Mouse (Mus musculus) hindbrain, embryonic 13.5 days (tissue): ENCODE data around the gene Snx21. TPM values are rescaled to one million over a fixed set of nuclear protein-coding genes. Genes with fewer than 3 reads are reported as not detected.
A peak's percentile ranks its signal among the peaks of the same experiment; 100 is the strongest.

Source experiments
- ATAC-seq: fragments of 200-750 bp; cut with Nextera tagmentation; 2 replicates; pipeline ENCODE4 v1.8.0; 2017; ENCODE audit warnings: moderate TSS enrichment; ENCODE audit not compliant: low FRiP score
- H3K27ac ChIP-seq: fragments of 300-500 bp; sonication (generic); 2 replicates; pipeline ENCODE4 v1.5.1; 2015; ENCODE audit warnings: inconsistent platforms, mild to moderate bottlenecking, moderate library complexity
- H3K27me3 ChIP-seq: fragments of 300-500 bp; sonication (generic); 2 replicates; pipeline ENCODE4 v1.6.1; 2015; ENCODE audit warnings: mild to moderate bottlenecking, inconsistent platforms
- H3K36me3 ChIP-seq: fragments of 300-500 bp; sonication (generic); 2 replicates; pipeline ENCODE4 v1.6.1; 2015; ENCODE audit warnings: mild to moderate bottlenecking, inconsistent platforms
- H3K4me1 ChIP-seq: fragments of 300-500 bp; sonication (generic); replicated peaks from 2 replicates; pipeline ENCODE4 v1.6.1; 2015; ENCODE audit warnings: inconsistent platforms
- H3K4me2 ChIP-seq: fragments of 300-500 bp; sonication (generic); 2 replicates; pipeline ENCODE4 v1.6.1; 2015; ENCODE audit warnings: inconsistent platforms, mild to moderate bottlenecking, moderate library complexity
- H3K4me3 ChIP-seq: fragments of 300-500 bp; sonication (generic); 2 replicates; pipeline ENCODE4 v1.5.1; 2015; ENCODE audit warnings: mild to moderate bottlenecking, inconsistent platforms
- H3K9ac ChIP-seq: fragments of 300-500 bp; sonication (generic); 2 replicates; pipeline ENCODE4 v1.6.1; 2015; ENCODE audit warnings: mild to moderate bottlenecking, inconsistent platforms
- H3K9me3 ChIP-seq: fragments of 300-500 bp; sonication (generic); 2 replicates; pipeline ENCODE4 v1.6.1; 2016; ENCODE audit warnings: inconsistent platforms
- whole genome bisulfite sequencing: fragments of 180-500 bp; shearing (Covaris S2); methylation state at CpG from one replicate; pipeline ENCODE4 v1.1.7; 2015; 5-methylcytosine and 5-hydroxymethylcytosine counted together
- polyA plus RNA-seq: library from polyadenylated mRNA; unstranded; fragments of >200 nt; fragmentation: Nextera tagmentation; extraction: Ambion mirVana; gene quantifications from 2 replicates; pipeline ENCODE4 v1.2.1, GENCODE M21; 2015

Snx21 gene
- polyA plus RNA-seq, 1 experiment from 2014 or later = 21.0 TPM

GRCm38 (mm10) chr2:164834531-164834930, 48.9 kb downstream of the Snx21 start:
- peaks cover 32% of the 10 kb centered on the region for H3K36me3 ChIP-seq
- WGBS = 50% methylated on average over 8 of the region's 8 CpGs
- no peaks in the 10 kb centered on the region for H3K27me3 ChIP-seq
- H3K9me3 ChIP-seq = no peaks in the 10 kb centered on the region
- no peak overlapping the region; the same call in 1 of the 2 replicates for H3K27ac ChIP-seq
- no peak for ATAC-seq
- peak overlapping the region; percentile 83 for H3K9ac ChIP-seq
- H3K4me1 ChIP-seq = peaks cover 27% of the 10 kb centered on the region
- H3K4me3 ChIP-seq = peak overlapping the region; percentile 69
- H3K4me2 ChIP-seq = peak overlapping the region; percentile 98

GRCm38 (mm10) chr2:164835164-164835563, 49.5 kb downstream of the Snx21 start:
- no peak for ATAC-seq
- Histone ChIP-seq H3K4me1 (peaks cover 27% of the 10 kb centered on the region), H3K9me3 (no peaks in the 10 kb centered on the region), H3K4me3 (peak overlapping the region; percentile 69; the same call in 1 of the 2 replicates), H3K4me2 (peak overlapping the region; percentile 98), H3K36me3 (peaks cover 38% of the 10 kb centered on the region), H3K27ac (no peak overlapping the region), H3K9ac (no peak overlapping the region), H3K27me3 (no peaks in the 10 kb centered on the region)
- 100% methylated on average over 4 of the region's 4 CpGs for WGBS

Other genes with a start within 250 kb of the Snx21 start
- gene Wfdc2, start 223.4 kb upstream of the Snx21 start, polyA plus RNA-seq = 4.5 and 5.5 TPM in 2 replicates
- not detected in 2 replicates for gene Spint3, start 212.4 kb upstream of the Snx21 start, polyA plus RNA-seq
- not detected in 2 replicates for gene Wfdc6a, start 200.4 kb upstream of the Snx21 start, polyA plus RNA-seq
- gene Eppin, start 192.2 kb upstream of the Snx21 start, polyA plus RNA-seq = not detected in 2 replicates
- gene Wfdc6b, start 172.3 kb upstream of the Snx21 start, polyA plus RNA-seq = not detected in 2 replicates
- not detected in 2 replicates for gene Wfdc8, start 172.2 kb upstream of the Snx21 start, polyA plus RNA-seq
- gene Wfdc16, start 147.0 kb upstream of the Snx21 start, polyA plus RNA-seq = not detected in 2 replicates
- gene Wfdc10, start 129.8 kb upstream of the Snx21 start, polyA plus RNA-seq = not detected in 2 replicates
- gene Wfdc9, start 129.2 kb upstream of the Snx21 start, polyA plus RNA-seq = not detected in 2 replicates
- gene Wfdc11, start 111.7 kb upstream of the Snx21 start, polyA plus RNA-seq = not detected in 2 replicates
- gene Wfdc13, start 100.7 kb upstream of the Snx21 start, polyA plus RNA-seq = not detected in 2 replicates
- gene Spint4, start 87.3 kb upstream of the Snx21 start, polyA plus RNA-seq = not detected in 2 replicates
- not detected in 2 replicates for gene Spint5, start 70.5 kb upstream of the Snx21 start, polyA plus RNA-seq
- gene Wfdc3, start 39.9 kb upstream of the Snx21 start, polyA plus RNA-seq = 0.95 and 1.2 TPM in 2 replicates
- gene Dnttip1, start 39.8 kb upstream of the Snx21 start, polyA plus RNA-seq = 65.0 and 72.3 TPM in 2 replicates
- gene Ube2c, start 15.9 kb upstream of the Snx21 start, polyA plus RNA-seq = 97.2 and 108 TPM in 2 replicates
- gene Tnnc2, start 5.9 kb upstream of the Snx21 start, polyA plus RNA-seq = 1.3 and 3.9 TPM in 2 replicates
- 19.4 and 19.8 TPM in 2 replicates for gene Acot8, start 19.1 kb downstream of the Snx21 start, polyA plus RNA-seq
- gene Zswim3, start 19.3 kb downstream of the Snx21 start, polyA plus RNA-seq = 13.7 and 14.6 TPM in 2 replicates
- gene Zswim1, start 36.9 kb downstream of the Snx21 start, polyA plus RNA-seq = 23.9 and 24.3 TPM in 2 replicates
- gene Spata25, start 42.7 kb downstream of the Snx21 start, polyA plus RNA-seq = not detected in 2 replicates
- gene Ctsa, start 47.0 kb downstream of the Snx21 start, polyA plus RNA-seq = 101 and 109 TPM in 2 replicates
- 5.4 and 5.9 TPM in 2 replicates for gene Neurl2, start 47.6 kb downstream of the Snx21 start, polyA plus RNA-seq
- gene Pltp, start 71.9 kb downstream of the Snx21 start, polyA plus RNA-seq = 123 and 127 TPM in 2 replicates
- gene Pcif1, start 93.5 kb downstream of the Snx21 start, polyA plus RNA-seq = 87.8 and 95.3 TPM in 2 replicates
- 13.1 and 13.9 TPM in 2 replicates for gene Zfp335, start 125.9 kb downstream of the Snx21 start, polyA plus RNA-seq
- gene Mmp9, start 155.0 kb downstream of the Snx21 start, polyA plus RNA-seq = 23.8 and 25.2 TPM in 2 replicates
- gene Slc12a5, start 175.0 kb downstream of the Snx21 start, polyA plus RNA-seq = 21.4 and 22.1 TPM in 2 replicates
- 119 and 128 TPM in 2 replicates for gene Ncoa5, start 249.0 kb downstream of the Snx21 start, polyA plus RNA-seq